In genomic region chr16:24350751-24351150, GRCm38 (mm10) we compare ENCODE assay signal across 14 mouse cellular contexts.
"Had no signal": no experiment of that assay in that cellular context is flagged by ENCODE, and none has a peak within 500 bp of the region (broad histone marks: within the 10 kb centered on the region; RNA-seq: fewer than 3 reads in every experiment).

No protein-coding gene starts in this region.

- H3K4me3 ChIP-seq: left cerebral cortex, adult 2 months; liver, embryonic 13.5 days had no signal

- H3K9me3 ChIP-seq: liver, embryonic 13.5 days had no signal

- H3K36me3 ChIP-seq: liver, embryonic 13.5 days had no signal

- H3K4me2 ChIP-seq: liver, embryonic 13.5 days; midbrain, embryonic 11.5 days had no signal

- H3K27ac ChIP-seq: left cerebral cortex, adult 2 months; liver, embryonic 13.5 days; stomach, postnatal 0 days had no signal

- DNase-seq: kidney, adult 9 months; kidney, postnatal 14 days; layer of hippocampus, postnatal 36 days; liver, embryonic 13.5 days; lung, adult 2 months; lung, postnatal 14 days; lung, postnatal 4 days; midbrain, embryonic 14.5 days; thymus, adult 2 months; thymus, postnatal 14 days; thymus, postnatal 4 days had no signal

- H3K9ac ChIP-seq: liver, embryonic 13.5 days had no signal

- H3K27me3 ChIP-seq: liver, embryonic 13.5 days had no signal
